In genomic region chr5:76651151-76651725, GRCm38 (mm10) we compare ENCODE assay signal across 15 mouse cellular contexts. TPM values are rescaled to one million over a fixed set of nuclear protein-coding genes. Genes with fewer than 3 reads are reported as not detected.
DNase-seq lines count a peak whose midpoint lies in the region; ATAC-seq lines count a peak whose summit lies in the region.
"Had no signal": no experiment of that assay in that cellular context is flagged by ENCODE, and none has a peak within 500 bp of the region (broad histone marks: within the 10 kb centered on the region; RNA-seq: fewer than 3 reads in every experiment).

No protein-coding gene starts in this region.

- ATAC-seq in frontal cortex, adult (ENCODE audit: low TSS enrichment) = peak; percentile 34; the same call in 1 of the 2 replicates
- peak; percentile 50 for ATAC-seq in neural tube, embryonic 11.5 days (ENCODE audit: insufficient read depth, low FRiP score, low TSS enrichment)
- ATAC-seq in midbrain, embryonic 15.5 days (replicated peaks) = peak; percentile 84

- H3K27me3 ChIP-seq in neural tube, embryonic 11.5 days (ENCODE audit: control insufficient read depth, insufficient read depth, low read length) = no peaks in the 10 kb centered on the region
- H3K27me3 ChIP-seq in midbrain, embryonic 15.5 days (replicated peaks) = no peaks in the 10 kb centered on the region
- H3K27me3 ChIP-seq: limb, embryonic 12.5 days had no signal

- H3K36me3 ChIP-seq in neural tube, embryonic 11.5 days (ENCODE audit: control insufficient read depth, insufficient read depth, low read length) = no peaks in the 10 kb centered on the region
- no peaks in the 10 kb centered on the region for H3K36me3 ChIP-seq in midbrain, embryonic 15.5 days (replicated peaks)

- H3K27ac ChIP-seq in neural tube, embryonic 11.5 days (ENCODE audit: low read depth, low read length) = no peak overlapping the region
- peak overlapping the region; percentile 64 for H3K27ac ChIP-seq in midbrain, embryonic 15.5 days
- H3K27ac ChIP-seq: limb, embryonic 12.5 days had no signal

- H3K9ac ChIP-seq in neural tube, embryonic 11.5 days (ENCODE audit: low read length) = no peak overlapping the region
- H3K9ac ChIP-seq in midbrain, embryonic 15.5 days = no peak overlapping the region
- H3K9ac ChIP-seq: limb, embryonic 12.5 days had no signal

- 67% methylated on average over 5 of the region's 5 CpGs for WGBS in neural tube, embryonic 11.5 days
- WGBS in midbrain, embryonic 15.5 days = 35% methylated on average over 5 of the region's 5 CpGs

- DNase-seq in frontal cortex, postnatal 10 days (ENCODE audit: low spot score in 2 of 2) = no peak
- DNase-seq in neural tube, embryonic 11.5 days (ENCODE audit: low spot score) = no peak
- DNase-seq in neural tube, embryonic 10.5 days (ENCODE audit: extremely low spot score, low spot score) = no peak
- DNase-seq in Muller cell, postnatal 12 days (ENCODE audit: inconsistent ontology term) = no peak
- no peak for DNase-seq in adrenal gland, postnatal 14 days
- DNase-seq in heart, adult 9 months (ENCODE audit: low spot score in 2 of 2) = no peak
- DNase-seq: cerebellum, postnatal 14 days; heart, postnatal 10 days; layer of hippocampus, adult 9-11 months; lung, postnatal 4 days; right cerebral cortex, postnatal 25 days had no signal

- no peaks in the 10 kb centered on the region; the same call in 1 of the 2 replicates for H3K4me1 ChIP-seq in neural tube, embryonic 11.5 days (ENCODE audit: control insufficient read depth, insufficient read depth, low read length)
- peaks cover 9% of the 10 kb centered on the region for H3K4me1 ChIP-seq in midbrain, embryonic 15.5 days
- H3K4me1 ChIP-seq: limb, embryonic 12.5 days had no signal

- no peak overlapping the region for H3K4me2 ChIP-seq in neural tube, embryonic 11.5 days (ENCODE audit: low read depth)
- H3K4me2 ChIP-seq in midbrain, embryonic 15.5 days = no peak overlapping the region
- H3K4me2 ChIP-seq: limb, embryonic 12.5 days had no signal

- H3K9me3 ChIP-seq in neural tube, embryonic 11.5 days (ENCODE audit: control insufficient read depth, low read length) = no peaks in the 10 kb centered on the region
- no peaks in the 10 kb centered on the region for H3K9me3 ChIP-seq in midbrain, embryonic 15.5 days
- H3K9me3 ChIP-seq: G1E; limb, embryonic 12.5 days had no signal

- no peak overlapping the region for H3K4me3 ChIP-seq in neural tube, embryonic 11.5 days (ENCODE audit: low read depth, low read length)
- H3K4me3 ChIP-seq in midbrain, embryonic 15.5 days = no peak overlapping the region
- H3K4me3 ChIP-seq: limb, embryonic 12.5 days had no signal

RNA-seq across cellular contexts. Expression of gene C530008M17Rik, which starts 5.1 kb away (rescaled TPM):
- 36.8 and 38.6 TPM in 2 replicates for polyA plus RNA-seq in neural tube, embryonic 11.5 days (2014; fragmentation: Nextera tagmentation; extraction: Ambion mirVana)
- polyA plus RNA-seq in midbrain, embryonic 15.5 days (2015; fragmentation: Nextera tagmentation; extraction: Ambion mirVana) = 71.4 and 79.5 TPM in 2 replicates
- total RNA-seq in adrenal gland, postnatal 14 days (2021) = 12.0 and 16.7 TPM in 2 replicates

Comparison
In these comparisons a context has a peak if more than half of its experiments do, and no peak if none do; other contexts are left out.
1. ATAC-seq: peak in every context shown above with its lines; median percentile 84 in midbrain, embryonic 15.5 days; 50 in neural tube, embryonic 11.5 days; 34 in frontal cortex, adult.